Mouse (Mus musculus): ENCODE measurements at regions not wholly inside any gene's neighbourhood (a gene's known extent, or its start where the extent isn't known, plus 50 kb on each side); places are given as distances from the start of the nearest gene placed in this dataset.

- TF ChIP-seq CTCF (IDR thresholded peaks at IDR 0.05) (no peak), EP300 (IDR thresholded peaks at IDR 0.05) (no peak)
These were observed 681.6 kb upstream of the Pkdcc start for GRCm38 (mm10) chr17:82533521-82533920.

Data from lung, postnatal 0 days (tissue).